Mouse (Mus musculus) kidney, postnatal 25 days (tissue): Measurements from ENCODE around the gene Defb23.
A peak's percentile ranks its signal among the peaks of the same experiment; 100 is the strongest.

Experiments used
- DNase-seq, 2 experiments: peaks; one replicate each; pipeline ENCODE4 v3.0.0; 2021; ENCODE audit warnings: mixed read lengths in 2 of 2

Gene Defb23

GRCm38 (mm10) chr2:152464570-152465150 is at the start of gene Defb23:
Defb23 (minus strand) TSS chr2:152464620.
- no peak for DNase-seq

- no peak for DNase-seq
These were observed 47.2 kb upstream of the Defb23 start, which contains the start of gene Defb26 for GRCm38 (mm10) chr2:152511592-152511991. Defb26 (minus strand) TSS chr2:152511692.

- no peak for DNase-seq
These were observed 39.5 kb upstream of the Defb23 start for GRCm38 (mm10) chr2:152503950-152504349.

- DNase-seq = no peak
These were observed 36.4 kb upstream of the Defb23 start for GRCm38 (mm10) chr2:152500863-152501229.

GRCm38 (mm10) chr2:152500204-152500862 is 35.9 kb upstream of the Defb23 start:
- DNase-seq = no peak

- no peak for DNase-seq
These were observed 33.6 kb upstream of the Defb23 start for GRCm38 (mm10) chr2:152498020-152498419.

- DNase-seq = no peak
These were observed 28.7 kb upstream of the Defb23 start for GRCm38 (mm10) chr2:152493151-152493550.

GRCm38 (mm10) chr2:152490038-152490437 is 25.6 kb upstream of the Defb23 start, which contains the start of gene Defb22:
Defb22 (minus strand) TSS chr2:152490138.
- DNase-seq = no peak

- DNase-seq = no peak
These were observed 22.6 kb upstream of the Defb23 start for GRCm38 (mm10) chr2:152487024-152487423.

- no peak for DNase-seq
These were observed 17.3 kb upstream of the Defb23 start for GRCm38 (mm10) chr2:152481726-152482125.

GRCm38 (mm10) chr2:152480881-152481280 is 16.5 kb upstream of the Defb23 start:
- DNase-seq = no peak

- DNase-seq = no peak
These were observed 12.3 kb upstream of the Defb23 start, which contains the start of gene Defb20 for GRCm38 (mm10) chr2:152476763-152477162. Defb20 (plus strand) TSS chr2:152477063.

- peak in 1 of 2 experiments; percentile 18 for DNase-seq
These were observed 8.0 kb upstream of the Defb23 start for GRCm38 (mm10) chr2:152472434-152472833.

- DNase-seq = peak in 1 of 2 experiments; percentile 76
These were observed 6.6 kb upstream of the Defb23 start for GRCm38 (mm10) chr2:152470973-152471372.

GRCm38 (mm10) chr2:152459241-152459640 is 5.2 kb downstream of the Defb23 start:
- DNase-seq = no peak

- no peak for DNase-seq
These were observed 12.2 kb downstream of the Defb23 start for GRCm38 (mm10) chr2:152452101-152452781.

GRCm38 (mm10) chr2:152450241-152450640 is 14.2 kb downstream of the Defb23 start:
- DNase-seq = peak in 1 of 2 experiments; percentile 75

- DNase-seq = no peak
These were observed 17.0 kb downstream of the Defb23 start for GRCm38 (mm10) chr2:152447461-152447860.

GRCm38 (mm10) chr2:152446642-152447041 is 17.8 kb downstream of the Defb23 start:
- DNase-seq = no peak

- DNase-seq = peak in 1 of 2 experiments; percentile 32
These were observed 21.1 kb downstream of the Defb23 start for GRCm38 (mm10) chr2:152443281-152443680.

GRCm38 (mm10) chr2:152442322-152442721 is 22.1 kb downstream of the Defb23 start:
- peak in 1 of 2 experiments; percentile 26 for DNase-seq

GRCm38 (mm10) chr2:152439833-152440232 is 24.6 kb downstream of the Defb23 start:
- DNase-seq = no peak

- no peak for DNase-seq
These were observed 25.5 kb downstream of the Defb23 start for GRCm38 (mm10) chr2:152438963-152439362.
